Mouse (Mus musculus) mouse trophoblast stem cell (cell line): ENCODE measurements around the gene Gsg1l.

Experiments used
- in situ Hi-C, 2 experiments: fragments of 300-500 bp; cut with MseI, MboI; formaldehyde crosslinking; loops; 2 replicates in 1 of 2; 3 replicates in 1 of 2; pipeline ENCODE4 v1.15.1; 2025

Gsg1l gene

DNA sequence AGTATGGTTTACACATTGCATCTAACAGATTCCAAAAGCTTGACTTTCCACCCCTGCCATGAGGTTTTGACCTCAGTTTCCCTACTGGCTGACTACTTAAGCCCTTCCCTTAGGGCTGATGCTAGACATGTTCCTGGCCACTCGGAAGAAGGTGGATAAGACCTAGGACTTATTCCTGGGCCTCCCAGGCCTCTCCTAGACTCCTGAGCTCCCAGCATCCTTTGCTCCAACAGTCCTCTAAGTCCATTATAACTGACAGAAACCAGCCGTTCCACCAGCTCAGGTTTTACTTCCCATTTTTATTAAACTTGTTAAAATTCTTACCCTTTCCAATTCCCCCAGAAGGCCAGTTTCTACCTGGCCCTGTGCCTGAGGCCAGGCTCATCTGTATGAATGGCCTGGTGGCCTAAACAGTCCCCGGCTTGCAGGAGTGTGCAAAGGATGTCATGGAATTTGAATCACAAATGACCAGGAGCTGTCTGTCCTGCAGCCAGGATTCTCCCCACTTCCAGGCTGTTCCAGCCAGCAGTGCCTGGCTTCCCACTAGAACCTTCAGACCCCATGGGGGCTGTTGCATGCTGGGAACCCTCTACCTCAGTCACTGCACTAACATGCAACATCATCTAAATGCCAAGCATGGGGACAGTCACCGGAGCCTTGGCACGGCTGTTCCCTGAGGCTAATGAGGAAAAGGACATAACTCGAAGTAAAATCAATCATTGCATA is 139.7 kb downstream of the Gsg1l start:
- in situ Hi-C loops, result no loop called here

GRCm38 (mm10) chr7:125934319-125934718 is 147.9 kb downstream of the Gsg1l start:
- in situ Hi-C loops, result no loop called here

DNA sequence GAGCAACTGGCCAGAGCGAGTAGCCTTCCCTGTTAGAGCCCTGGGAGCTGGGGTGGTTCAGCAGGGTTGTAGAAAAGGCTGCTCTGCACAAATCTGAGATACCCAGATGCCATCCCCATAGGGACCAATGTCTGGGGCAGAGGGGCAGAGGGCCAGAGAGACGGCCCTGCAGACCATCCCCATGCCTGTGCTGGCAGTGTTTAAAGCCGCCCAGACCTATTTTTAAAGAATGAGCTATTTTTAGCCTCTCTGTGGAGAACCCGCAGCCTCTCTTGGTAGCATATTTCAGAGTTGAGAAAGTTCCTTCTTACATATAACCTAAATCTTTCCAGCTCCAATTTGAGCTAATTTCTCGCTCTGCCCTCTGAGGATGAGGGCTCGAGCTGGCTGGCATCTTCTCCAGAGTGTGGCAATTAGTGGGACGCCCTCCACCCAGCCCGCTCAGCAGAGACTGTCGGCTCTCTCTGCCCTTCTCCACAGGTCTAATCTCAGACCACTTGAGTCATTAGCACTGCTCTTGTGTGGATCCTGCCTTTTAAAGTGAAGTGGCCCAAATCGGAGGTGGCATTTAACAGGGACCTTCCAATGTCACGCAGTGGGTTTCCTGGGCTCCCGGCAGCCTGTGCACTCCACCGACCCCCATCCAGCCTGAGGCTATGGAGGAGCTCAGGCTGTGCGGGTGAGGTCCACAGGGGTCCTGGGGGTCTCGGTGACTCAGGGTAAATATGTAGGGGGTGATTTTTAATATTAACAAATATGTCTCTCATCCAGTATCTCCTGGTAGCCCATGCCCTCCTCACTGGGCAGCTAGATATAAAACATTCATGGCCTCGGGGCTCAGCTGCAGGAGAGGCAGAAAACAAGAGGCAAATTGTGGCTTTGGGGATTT is 148.6 kb downstream of the Gsg1l start:
- in situ Hi-C loops, result no loop called here

GRCm38 (mm10) chr7:125931602-125932001 is 150.6 kb downstream of the Gsg1l start:
- in situ Hi-C loops, result no loop called here

GRCm38 (mm10) chr7:125924044-125924443 is 158.2 kb downstream of the Gsg1l start:
- in situ Hi-C loops, result no loop called here

- in situ Hi-C loops, result no loop called here
Measured at GRCm38 (mm10) chr7:125920801-125921200, 161.4 kb downstream of the Gsg1l start.

DNA sequence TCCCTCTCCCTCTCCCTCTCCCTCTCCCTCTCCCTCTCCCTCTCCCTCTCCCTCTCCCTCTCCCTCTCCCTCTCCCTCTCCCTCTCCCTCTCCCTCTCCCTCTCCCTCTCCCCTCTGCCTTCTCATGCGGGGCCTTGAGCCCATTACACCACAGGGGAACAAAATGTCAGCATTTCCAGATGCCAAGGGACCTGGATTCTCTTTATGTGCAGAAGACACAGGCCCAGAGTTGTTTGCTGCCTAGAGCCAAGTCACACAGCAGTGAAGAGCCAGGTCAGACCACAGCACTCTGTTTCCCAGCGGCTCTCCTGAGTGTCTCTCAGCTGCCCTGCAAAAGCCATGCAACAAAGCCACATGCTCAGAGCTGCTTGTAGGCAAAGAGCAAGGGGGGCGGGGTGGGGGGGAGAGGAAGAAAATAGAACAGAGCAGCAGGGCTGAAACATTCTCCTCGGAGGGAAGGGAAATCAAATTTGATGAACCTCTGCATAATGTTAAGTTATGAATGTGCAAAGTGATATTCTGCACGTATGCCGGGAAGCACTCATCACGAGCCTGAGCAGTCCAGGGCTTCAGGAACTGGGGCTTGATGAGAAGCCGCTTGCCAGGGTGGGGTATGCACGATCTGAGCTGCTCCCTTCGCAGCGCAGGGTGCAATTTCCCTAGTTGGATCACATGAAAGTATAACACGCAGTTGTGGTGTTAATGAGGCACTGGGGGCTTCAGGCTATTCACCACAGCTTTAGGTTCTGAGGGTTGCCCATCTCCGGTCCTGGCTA is 181.6 kb downstream of the Gsg1l start:
- in situ Hi-C loops, result no loop called here

DNA sequence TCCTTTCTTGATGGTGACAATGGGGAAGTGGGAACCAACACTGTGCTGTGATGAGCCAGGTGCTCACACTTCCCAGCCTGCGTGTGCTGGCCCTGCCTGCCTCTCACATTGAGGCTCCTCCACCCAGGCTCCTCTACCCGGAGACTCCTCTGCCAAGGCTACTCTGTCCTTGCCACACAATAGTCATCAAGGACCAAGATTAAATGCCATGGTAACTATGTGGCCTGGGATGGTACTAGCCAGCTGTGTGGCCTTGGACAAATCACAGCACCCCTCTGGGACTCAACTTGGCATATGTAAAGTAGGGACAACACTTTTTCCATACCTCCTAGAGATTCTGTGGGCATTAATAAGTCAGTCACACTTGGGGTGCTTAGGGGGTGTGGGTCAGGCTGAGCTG is 182.3 kb downstream of the Gsg1l start:
- in situ Hi-C loops, result no loop called here

GRCm38 (mm10) chr7:125899036-125899435 is 183.2 kb downstream of the Gsg1l start:
- in situ Hi-C loops, result no loop called here

DNA sequence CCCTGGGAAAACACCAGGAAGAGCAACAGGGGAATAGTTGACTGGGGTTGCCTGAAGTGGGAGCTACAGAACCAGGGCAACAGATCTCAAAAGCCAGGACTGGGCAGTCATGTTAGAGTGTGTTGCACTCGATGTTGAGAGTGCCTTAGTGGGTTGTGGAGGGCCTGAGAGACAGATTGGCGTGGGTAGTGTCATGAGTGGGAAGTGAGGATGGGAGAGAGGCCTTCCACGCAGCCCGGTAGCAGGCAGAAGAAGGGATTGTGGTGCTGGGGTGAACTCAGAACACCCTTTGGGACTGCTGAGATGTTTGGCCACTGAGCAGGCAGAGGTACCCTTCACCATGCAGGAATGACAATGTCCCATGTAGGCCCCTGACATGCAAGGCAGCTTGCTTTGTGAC is 185.2 kb downstream of the Gsg1l start:
- in situ Hi-C loops, result no loop called here

GRCm38 (mm10) chr7:125893621-125894020 is 188.6 kb downstream of the Gsg1l start:
- in situ Hi-C loops, result no loop called here

DNA sequence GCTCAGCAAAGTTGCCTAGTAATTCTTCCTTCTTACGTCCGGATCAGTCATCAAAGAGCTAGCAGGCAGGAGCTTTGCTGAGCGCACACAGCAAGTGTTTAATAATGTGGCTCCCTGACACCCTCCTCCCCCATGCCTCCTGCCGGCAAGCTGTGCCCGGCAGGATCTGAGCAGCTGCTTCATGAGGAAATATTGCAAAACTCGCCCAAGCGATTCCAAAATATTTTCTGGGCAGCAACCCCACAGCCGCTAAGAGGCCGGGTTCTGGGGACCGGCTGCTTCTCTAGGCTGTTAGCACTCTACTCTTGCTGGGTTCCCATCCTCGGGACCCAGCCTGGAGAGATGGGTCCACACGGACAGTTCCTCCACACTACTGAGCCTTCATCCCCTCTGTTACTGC is 193.8 kb downstream of the Gsg1l start:
- in situ Hi-C loops, result no loop called here

DNA sequence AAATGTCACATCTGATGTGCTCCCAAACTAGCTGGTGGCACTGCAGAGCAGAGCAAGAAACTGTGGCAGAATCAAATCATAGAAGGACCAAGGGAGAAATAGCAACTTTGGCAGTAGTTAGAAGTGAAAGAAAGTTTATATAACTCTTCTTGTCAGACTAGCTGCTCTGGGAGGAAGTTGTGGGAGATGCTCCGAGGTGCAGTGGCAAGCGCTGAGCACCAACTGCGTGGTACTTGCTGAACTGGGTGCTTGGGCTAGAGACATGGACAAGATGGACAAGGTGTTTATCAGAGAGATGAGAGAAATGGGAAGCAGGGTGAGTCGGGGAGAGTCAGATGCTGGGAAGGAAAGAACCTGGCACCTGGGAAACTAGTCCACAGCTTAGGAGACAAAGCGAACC is 194.4 kb downstream of the Gsg1l start:
- in situ Hi-C loops, result no loop called here

DNA sequence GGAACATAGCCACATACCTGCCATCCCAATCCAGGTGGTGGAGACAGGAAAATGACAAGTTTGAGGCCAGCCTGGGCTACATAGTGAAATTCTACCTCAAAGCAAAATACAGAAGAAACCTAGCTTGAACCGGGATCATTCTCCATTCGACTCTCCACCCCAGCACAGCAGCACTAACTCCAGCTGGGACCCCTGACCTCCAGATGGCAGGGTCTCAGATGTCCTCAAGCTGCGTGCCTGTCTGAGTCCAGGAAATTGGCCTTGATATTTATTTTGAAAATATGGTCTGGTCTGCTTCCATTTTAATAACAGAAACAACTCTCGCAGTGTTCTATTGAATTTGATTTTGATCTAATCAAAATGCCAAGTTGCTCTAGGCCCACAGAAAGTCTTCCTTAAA is 195.1 kb downstream of the Gsg1l start:
- in situ Hi-C loops, result no loop called here

DNA sequence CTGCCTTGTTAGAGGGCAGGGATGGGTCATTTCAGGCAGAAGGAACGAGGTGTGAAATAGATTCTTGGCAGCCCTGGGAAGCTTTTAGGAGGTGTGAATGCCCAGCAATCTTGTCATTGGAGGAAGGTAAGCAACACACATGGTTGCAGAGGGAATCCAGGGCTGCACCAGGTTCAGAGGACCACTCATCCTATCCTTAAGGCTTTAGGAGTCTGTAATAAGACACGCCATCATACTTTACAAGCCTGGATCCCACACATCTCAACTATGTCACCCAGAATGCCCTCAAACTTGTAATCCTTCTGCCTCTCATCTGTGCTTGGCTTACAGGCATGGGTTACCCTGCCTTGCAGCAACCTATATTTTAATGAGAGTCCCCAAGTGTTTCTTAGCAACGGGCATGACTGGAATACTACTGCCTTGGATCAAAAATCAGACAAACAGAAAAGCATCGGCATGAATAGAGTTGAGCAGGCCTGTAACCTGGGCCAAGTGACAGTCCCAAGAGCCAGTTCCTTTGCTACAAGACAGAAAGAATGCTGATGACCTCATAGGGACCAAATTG is 196.0 kb downstream of the Gsg1l start:
- in situ Hi-C loops, result no loop called here

GRCm38 (mm10) chr7:125883232-125883631 is 199.0 kb downstream of the Gsg1l start:
- in situ Hi-C loops, result no loop called here

- in situ Hi-C loops, result no loop called here
Measured at GRCm38 (mm10) chr7:125878040-125878439, 204.2 kb downstream of the Gsg1l start.

GRCm38 (mm10) chr7:125873971-125874495 is 208.2 kb downstream of the Gsg1l start:
- in situ Hi-C loops, result no loop called here

DNA sequence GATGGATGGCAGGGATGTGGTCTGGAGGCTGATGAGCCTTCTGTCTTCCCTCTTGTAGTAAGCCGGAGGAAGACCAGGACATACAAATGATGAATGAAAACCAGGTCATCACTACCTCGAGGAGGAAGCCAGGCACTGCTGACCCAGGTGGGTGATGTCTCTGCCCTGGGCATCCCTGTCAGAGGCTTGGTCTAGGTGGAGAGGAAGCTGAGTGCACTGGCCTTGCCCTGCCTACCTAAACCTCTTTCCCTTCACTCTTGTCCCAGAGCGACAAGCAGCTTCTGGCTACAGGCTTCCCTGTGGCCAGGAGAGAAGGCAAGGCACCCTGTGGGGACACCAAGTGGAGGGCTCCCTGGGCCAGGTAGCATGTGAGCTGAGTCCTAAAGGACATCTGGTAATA is 209.3 kb downstream of the Gsg1l start:
- in situ Hi-C loops, result no loop called here

- in situ Hi-C loops, result no loop called here
Measured at GRCm38 (mm10) chr7:125872202-125872580, 210.0 kb downstream of the Gsg1l start.

GRCm38 (mm10) chr7:125871404-125872201 is 210.6 kb downstream of the Gsg1l start:
- in situ Hi-C loops, result no loop called here
